Mouse (Mus musculus): Measurements from ENCODE around the gene Exosc2. TPM values are rescaled to one million over a fixed set of nuclear protein-coding genes. Genes with fewer than 3 reads are reported as not detected.
A peak's percentile ranks its signal among the peaks of the same experiment; 100 is the strongest.

Gene Exosc2
- polyA plus RNA-seq, 1 experiment, result 9.1 TPM

- Histone ChIP-seq H3K27me3 (ENCODE audit: control insufficient read depth, insufficient read depth, low read length) (no peaks in the 10 kb centered on the region), H3K4me1 (ENCODE audit: control insufficient read depth, insufficient read depth, insufficient read length) (peaks cover 5% of the 10 kb centered on the region; the same call in 1 of the 2 replicates), H3K27ac (ENCODE audit: insufficient read depth, low read length) (peak overlapping the region; percentile 98; the same call in 1 of the 2 replicates), H3K36me3 (ENCODE audit: control insufficient read depth, insufficient read depth, low read length) (no peaks in the 10 kb centered on the region), H3K4me3 (ENCODE audit: extremely low read depth, insufficient read depth, insufficient read length) (peak overlapping the region; percentile 98)
- TF ChIP-seq POLR2A (IDR thresholded peaks at IDR 0.05; ENCODE audit: low read depth, low read length), result no peak
- TF ChIP-seq CTCF (IDR thresholded peaks at IDR 0.05; ENCODE audit: extremely low read depth, insufficient read depth, insufficient read length, insufficient replicate concordance), result no peak
- DNase-seq (ENCODE audit: low read depth in 1 of 2, low spot score in 2 of 2), result no peak
- WGBS, result 1% methylated on average over 12 of the region's 12 CpGs
These were observed 18.5 kb downstream of the Exosc2 start for GRCm38 (mm10) chr2:31689045-31689444.

DNA sequence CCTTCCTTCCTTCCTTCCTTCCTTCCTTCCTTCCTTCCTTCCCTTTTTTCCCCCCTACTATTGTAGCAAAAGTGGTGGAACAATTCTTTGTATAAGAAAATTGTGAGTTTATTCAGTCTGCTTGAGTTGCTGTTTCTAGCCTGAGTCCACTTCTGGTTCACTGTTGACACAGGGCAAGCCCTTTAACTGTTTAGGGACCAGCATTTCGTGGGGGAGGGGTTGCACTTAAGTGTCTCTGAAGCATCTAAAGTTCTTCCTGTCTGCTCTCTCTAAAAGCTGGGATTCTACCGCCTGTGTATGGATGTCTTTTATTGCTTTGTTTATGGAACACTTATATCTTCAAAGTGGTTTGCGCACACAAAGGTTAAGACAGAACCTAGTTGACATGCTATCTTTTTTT lies 19.5 kb downstream of the Exosc2 start:
- TF ChIP-seq POLR2A (IDR thresholded peaks at IDR 0.05; ENCODE audit: low read depth, low read length), result no peak
- no peak for TF ChIP-seq CTCF (IDR thresholded peaks at IDR 0.05; ENCODE audit: extremely low read depth, insufficient read depth, insufficient read length, insufficient replicate concordance)

GRCm38 (mm10) chr2:31698209-31698608 lies 27.7 kb downstream of the Exosc2 start:
- Histone ChIP-seq H3K4me1 (ENCODE audit: control insufficient read depth, insufficient read depth, insufficient read length) (no peaks in the 10 kb centered on the region), H3K27ac (ENCODE audit: insufficient read depth, low read length) (no peak overlapping the region), H3K27me3 (ENCODE audit: control insufficient read depth, insufficient read depth, low read length) (no peaks in the 10 kb centered on the region), H3K4me3 (ENCODE audit: extremely low read depth, insufficient read depth, insufficient read length) (no peak overlapping the region), H3K36me3 (ENCODE audit: control insufficient read depth, insufficient read depth, low read length) (peaks cover 9% of the 10 kb centered on the region)
- no peak for DNase-seq (ENCODE audit: low read depth in 1 of 2, low spot score in 2 of 2)
- no peak for TF ChIP-seq POLR2A (IDR thresholded peaks at IDR 0.05; ENCODE audit: low read depth, low read length)
- no peak for TF ChIP-seq CTCF (IDR thresholded peaks at IDR 0.05; ENCODE audit: extremely low read depth, insufficient read depth, insufficient read length, insufficient replicate concordance)

More for the DNA sequence above, 19.5 kb downstream of the Exosc2 start:
- no peaks in the 10 kb centered on the region for H3K27me3 ChIP-seq (ENCODE audit: control insufficient read depth, insufficient read depth, low read length)
- H3K4me3 ChIP-seq (ENCODE audit: extremely low read depth, insufficient read depth, insufficient read length), result no peak overlapping the region
- H3K4me1 ChIP-seq (ENCODE audit: control insufficient read depth, insufficient read depth, insufficient read length), result peaks cover 5% of the 10 kb centered on the region; the same call in 1 of the 2 replicates
- WGBS, result 62% methylated on average over 3 of the region's 3 CpGs
- H3K36me3 ChIP-seq (ENCODE audit: control insufficient read depth, insufficient read depth, low read length), result no peaks in the 10 kb centered on the region; the same call in 1 of the 2 replicates
- no peak for DNase-seq (ENCODE audit: low read depth in 1 of 2, low spot score in 2 of 2)
- no peak overlapping the region for H3K27ac ChIP-seq (ENCODE audit: insufficient read depth, low read length)

DNA sequence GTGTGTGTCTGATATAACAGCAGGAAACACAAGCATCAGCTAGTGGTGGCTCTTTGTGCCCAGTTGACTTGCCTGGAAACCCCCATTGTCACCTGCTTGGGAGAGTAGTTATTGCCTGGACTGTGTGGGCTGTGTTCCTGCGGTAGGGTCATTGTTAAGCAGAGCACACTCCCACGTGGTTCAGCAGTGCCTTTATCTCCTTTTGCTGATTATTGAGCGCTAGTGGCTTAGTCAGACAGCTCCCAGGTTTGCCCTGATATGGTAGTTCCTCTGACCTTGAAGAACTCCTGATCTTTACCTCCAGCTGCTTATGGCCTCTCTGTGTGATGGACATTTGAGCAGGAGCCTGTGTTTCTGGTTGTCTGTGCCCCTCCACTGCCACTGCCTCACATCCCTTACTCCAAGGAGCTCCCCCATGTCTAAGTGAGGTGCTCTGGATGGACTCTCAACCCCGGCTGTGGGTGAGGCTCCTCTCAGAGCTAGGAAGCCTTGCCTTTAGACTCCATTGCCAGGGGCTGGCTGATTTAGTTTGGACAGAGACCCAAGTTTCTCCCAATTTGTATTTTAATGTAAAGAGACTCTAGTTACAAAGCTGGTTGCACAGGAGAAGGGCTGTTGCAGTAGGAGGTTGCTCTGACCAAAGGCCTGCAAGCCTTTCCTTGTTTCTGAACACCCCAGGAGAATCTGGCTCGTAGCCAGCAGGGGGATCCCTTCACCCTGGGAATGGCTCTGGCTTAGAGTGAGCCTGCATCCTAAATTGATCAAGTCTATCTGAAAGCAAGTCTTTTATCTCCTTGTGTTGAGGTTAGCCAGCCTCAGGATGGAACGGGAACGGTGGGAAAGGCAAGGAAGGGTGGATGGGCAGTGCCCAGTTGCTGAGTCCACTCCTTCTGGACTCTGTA lies 30.3 kb downstream of the Exosc2 start:
- H3K36me3 ChIP-seq (ENCODE audit: control insufficient read depth, insufficient read depth, low read length), result peaks cover 6% of the 10 kb centered on the region
- no peak overlapping the region for H3K4me3 ChIP-seq (ENCODE audit: extremely low read depth, insufficient read depth, insufficient read length)
- no peaks in the 10 kb centered on the region for H3K27me3 ChIP-seq (ENCODE audit: control insufficient read depth, insufficient read depth, low read length)
- no peak overlapping the region for H3K27ac ChIP-seq (ENCODE audit: insufficient read depth, low read length)
- WGBS, result 78% methylated on average over 7 of the region's 7 CpGs
- DNase-seq (ENCODE audit: low read depth in 1 of 2, low spot score in 2 of 2), result no peak
- TF ChIP-seq POLR2A (IDR thresholded peaks at IDR 0.05; ENCODE audit: low read depth, low read length), result no peak
- H3K4me1 ChIP-seq (ENCODE audit: control insufficient read depth, insufficient read depth, insufficient read length), result no peaks in the 10 kb centered on the region

GRCm38 (mm10) chr2:31703226-31703625 lies 32.7 kb downstream of the Exosc2 start:
- Histone ChIP-seq H3K27ac (ENCODE audit: insufficient read depth, low read length) (no peak overlapping the region), H3K4me3 (ENCODE audit: extremely low read depth, insufficient read depth, insufficient read length) (no peak overlapping the region), H3K36me3 (ENCODE audit: control insufficient read depth, insufficient read depth, low read length) (peaks cover 2% of the 10 kb centered on the region; the same call in 1 of the 2 replicates), H3K27me3 (ENCODE audit: control insufficient read depth, insufficient read depth, low read length) (no peaks in the 10 kb centered on the region), H3K4me1 (ENCODE audit: control insufficient read depth, insufficient read depth, insufficient read length) (no peaks in the 10 kb centered on the region)
- DNase-seq (ENCODE audit: low read depth in 1 of 2, low spot score in 2 of 2), result no peak
- TF ChIP-seq POLR2A (IDR thresholded peaks at IDR 0.05; ENCODE audit: low read depth, low read length) (no peak), CTCF (IDR thresholded peaks at IDR 0.05; ENCODE audit: extremely low read depth, insufficient read depth, insufficient read length, insufficient replicate concordance) (no peak)

- DNase-seq (ENCODE audit: low read depth in 1 of 2, low spot score in 2 of 2), result no peak
- no peak for TF ChIP-seq CTCF (IDR thresholded peaks at IDR 0.05; ENCODE audit: extremely low read depth, insufficient read depth, insufficient read length, insufficient replicate concordance)
- TF ChIP-seq POLR2A (IDR thresholded peaks at IDR 0.05; ENCODE audit: low read depth, low read length), result no peak
- Histone ChIP-seq H3K4me1 (ENCODE audit: control insufficient read depth, insufficient read depth, insufficient read length) (no peaks in the 10 kb centered on the region), H3K36me3 (ENCODE audit: control insufficient read depth, insufficient read depth, low read length) (no peaks in the 10 kb centered on the region; the same call in 1 of the 2 replicates), H3K4me3 (ENCODE audit: extremely low read depth, insufficient read depth, insufficient read length) (no peak overlapping the region), H3K27me3 (ENCODE audit: control insufficient read depth, insufficient read depth, low read length) (no peaks in the 10 kb centered on the region), H3K27ac (ENCODE audit: insufficient read depth, low read length) (no peak overlapping the region)
These were observed 35.4 kb downstream of the Exosc2 start for GRCm38 (mm10) chr2:31705914-31706313.

DNA sequence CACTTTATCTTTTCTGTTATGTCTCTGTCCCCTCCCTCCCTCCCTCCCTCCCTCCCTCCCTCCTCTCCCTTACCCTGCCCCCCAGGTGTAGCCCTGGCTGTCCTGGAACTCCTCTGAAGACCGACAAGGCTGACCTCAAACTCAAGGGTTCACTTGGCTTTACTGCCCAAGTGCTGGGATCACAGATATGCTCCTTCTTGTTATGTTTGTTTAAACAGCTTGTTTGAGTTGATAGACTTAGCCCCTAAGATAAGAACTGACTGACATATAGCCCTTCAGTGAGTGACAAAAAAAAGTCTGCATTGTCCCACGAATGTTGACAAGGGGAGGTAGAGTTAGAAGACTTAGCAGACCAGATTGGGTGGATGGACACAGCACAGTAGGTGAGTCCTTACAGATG lies 36.0 kb downstream of the Exosc2 start:
- TF ChIP-seq CTCF (IDR thresholded peaks at IDR 0.05; ENCODE audit: extremely low read depth, insufficient read depth, insufficient read length, insufficient replicate concordance), result no peak
- TF ChIP-seq POLR2A (IDR thresholded peaks at IDR 0.05; ENCODE audit: low read depth, low read length), result no peak
- Histone ChIP-seq H3K27ac (ENCODE audit: insufficient read depth, low read length) (no peak overlapping the region), H3K36me3 (ENCODE audit: control insufficient read depth, insufficient read depth, low read length) (no peaks in the 10 kb centered on the region; the same call in 1 of the 2 replicates)

More for the DNA sequence above, 36.0 kb downstream of the Exosc2 start:
- WGBS, result 67% methylated on average over 2 of the region's 2 CpGs
- Histone ChIP-seq H3K4me1 (ENCODE audit: control insufficient read depth, insufficient read depth, insufficient read length) (no peaks in the 10 kb centered on the region), H3K27me3 (ENCODE audit: control insufficient read depth, insufficient read depth, low read length) (no peaks in the 10 kb centered on the region), H3K4me3 (ENCODE audit: extremely low read depth, insufficient read depth, insufficient read length) (no peak overlapping the region)
- no peak for DNase-seq (ENCODE audit: low read depth in 1 of 2, low spot score in 2 of 2)

All from spleen, adult 2 months (tissue).